Mouse (Mus musculus): ENCODE results near the gene Ptprj.
A peak's percentile ranks its signal among the peaks of the same experiment; 100 is the strongest.

Ptprj gene

DNA sequence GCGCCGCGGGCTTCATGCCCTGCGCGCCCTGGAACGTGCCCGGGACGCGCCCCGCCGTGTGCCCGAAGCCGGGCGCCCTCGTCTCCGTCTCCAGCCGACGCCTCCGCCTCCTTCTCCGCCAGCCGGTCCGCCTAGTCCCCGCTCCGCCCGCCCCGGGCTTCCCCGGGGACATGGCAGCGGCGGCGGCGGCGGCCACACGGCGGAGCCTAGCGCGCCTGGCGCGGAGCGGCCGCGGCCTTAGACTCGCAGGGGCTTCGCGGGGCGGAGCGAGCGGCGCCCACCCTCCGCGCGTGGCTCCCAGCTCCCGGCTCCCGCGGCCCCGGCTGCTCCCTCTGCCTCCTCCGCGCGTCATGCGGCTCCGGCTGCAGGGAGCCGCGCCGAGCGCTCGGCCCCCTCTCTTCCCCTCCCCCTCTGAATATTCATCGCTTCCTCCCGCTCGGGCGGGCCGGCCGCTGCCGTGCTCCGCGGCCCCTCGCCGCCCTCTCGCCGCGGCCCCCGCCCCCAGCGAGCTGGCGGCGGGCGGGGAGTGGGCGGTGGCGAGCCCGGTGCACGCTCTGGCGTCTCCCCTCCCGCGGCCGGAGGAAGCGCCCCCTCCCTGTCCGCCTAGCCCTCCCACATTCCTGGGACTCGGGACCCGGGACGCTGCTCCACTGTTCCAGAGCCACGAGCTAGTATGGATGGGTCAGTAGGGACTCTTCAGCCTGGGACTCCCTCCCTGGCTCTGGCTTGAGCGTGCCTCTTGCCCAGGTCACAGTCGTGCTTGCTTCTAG, at the start of gene Ptprj:
TSS of gene Ptprj (minus strand) at position 412 of the 770 bp plus-strand sequence.
- DNase-seq (ENCODE audit: inconsistent ontology term) = peak; percentile 93

DNA sequence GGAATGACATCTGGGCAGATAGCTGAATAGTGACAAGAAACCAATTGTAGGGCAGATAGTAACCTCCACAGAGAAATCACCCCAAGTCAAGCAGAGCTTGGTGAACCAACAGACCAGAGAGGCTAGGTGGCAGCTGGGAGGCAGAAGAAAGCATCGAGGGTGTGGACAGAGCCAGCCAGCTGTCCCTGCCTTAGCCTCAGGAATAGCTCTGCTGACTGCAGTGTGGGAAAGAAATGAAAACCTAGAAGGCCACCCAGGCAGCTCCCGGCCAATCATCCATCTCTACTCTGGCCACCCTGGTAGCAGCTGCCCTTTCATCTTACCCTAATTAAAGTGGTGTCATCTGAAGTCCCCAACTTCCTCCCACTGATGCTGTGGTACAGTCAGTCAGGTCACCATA, 49.1 kb upstream of the Ptprj start:
- no peak for DNase-seq (ENCODE audit: inconsistent ontology term)

DNA sequence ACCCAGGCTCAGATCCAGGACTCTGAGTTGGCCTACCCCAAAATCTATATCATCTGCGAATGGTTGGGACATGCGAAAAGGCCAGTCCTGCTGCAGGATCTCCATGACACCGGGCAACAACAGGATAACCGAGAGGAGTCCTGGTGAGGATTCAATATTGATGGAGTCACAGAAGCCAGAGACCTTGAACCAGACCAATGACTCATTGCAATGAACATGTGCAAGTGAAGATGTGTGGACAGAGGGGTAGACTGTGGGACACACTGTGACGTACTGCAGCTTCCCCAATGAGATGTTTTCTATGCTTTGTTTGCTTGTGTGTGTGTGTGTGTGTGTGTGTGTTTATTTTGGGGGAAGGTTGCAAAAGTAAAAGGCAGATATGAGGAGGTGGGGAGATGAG, 47.8 kb upstream of the Ptprj start:
- DNase-seq (ENCODE audit: inconsistent ontology term) = no peak

DNA sequence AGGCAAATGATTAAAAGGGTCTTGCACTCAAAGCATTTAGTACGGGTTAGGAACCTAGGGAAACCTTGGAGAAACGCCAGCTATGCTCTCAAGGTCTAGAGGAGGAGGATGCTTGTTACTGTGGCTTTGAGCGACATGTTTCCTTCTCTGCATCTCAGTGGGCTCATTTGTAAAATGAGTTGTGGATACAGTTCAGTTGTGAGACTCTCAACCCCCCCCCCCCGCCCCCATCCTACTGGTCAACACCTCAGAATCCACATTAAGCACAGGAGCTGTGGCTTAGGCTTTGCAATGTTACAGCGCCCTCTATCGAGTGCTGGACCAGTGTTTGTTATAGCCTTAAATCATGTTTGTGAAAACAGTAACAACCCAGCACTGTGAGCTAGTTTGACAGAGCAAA, 44.5 kb upstream of the Ptprj start:
- peak; percentile 67 for DNase-seq (ENCODE audit: inconsistent ontology term)

DNA sequence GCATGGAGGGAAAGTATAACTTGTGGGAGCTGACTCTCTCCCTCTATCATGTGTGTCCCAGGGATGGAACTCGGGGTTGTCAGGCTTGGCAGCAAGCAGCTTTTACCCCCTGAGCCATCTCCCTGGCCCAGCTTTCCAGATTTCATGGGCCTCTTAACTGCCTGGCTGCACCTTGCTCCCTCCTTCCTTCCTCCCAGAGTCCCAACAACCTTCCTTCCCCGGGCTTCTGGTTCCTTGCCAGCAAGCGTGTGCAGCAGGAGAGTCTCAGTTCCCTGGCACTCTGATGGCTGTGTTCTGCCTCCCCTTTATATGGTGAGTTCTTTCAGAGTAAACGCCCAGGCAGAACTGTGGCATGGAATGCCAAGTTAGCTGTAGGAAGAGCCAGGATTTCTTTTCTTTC, 43.9 kb upstream of the Ptprj start:
- peak; percentile 51 for DNase-seq (ENCODE audit: inconsistent ontology term)

DNA sequence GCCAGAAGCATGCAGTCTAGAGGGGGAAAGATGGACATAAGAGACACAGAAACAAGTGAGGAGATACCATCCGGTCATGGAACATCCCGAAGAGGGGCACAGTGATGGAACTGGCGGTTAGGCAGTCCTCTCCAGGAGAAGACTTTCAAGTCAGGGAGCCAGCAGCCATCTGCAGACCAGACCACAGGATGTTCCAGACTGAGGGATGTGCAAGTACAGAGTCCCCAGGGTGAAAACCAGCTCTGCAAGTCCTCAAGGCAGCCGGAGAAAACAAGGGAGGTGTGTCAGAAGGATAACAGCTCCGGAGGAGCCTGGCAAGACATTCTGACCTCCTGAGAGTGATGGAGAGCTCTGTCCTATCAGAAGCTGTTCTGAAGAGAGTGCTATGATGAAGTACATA, 40.4 kb upstream of the Ptprj start:
- no peak for DNase-seq (ENCODE audit: inconsistent ontology term)

DNA sequence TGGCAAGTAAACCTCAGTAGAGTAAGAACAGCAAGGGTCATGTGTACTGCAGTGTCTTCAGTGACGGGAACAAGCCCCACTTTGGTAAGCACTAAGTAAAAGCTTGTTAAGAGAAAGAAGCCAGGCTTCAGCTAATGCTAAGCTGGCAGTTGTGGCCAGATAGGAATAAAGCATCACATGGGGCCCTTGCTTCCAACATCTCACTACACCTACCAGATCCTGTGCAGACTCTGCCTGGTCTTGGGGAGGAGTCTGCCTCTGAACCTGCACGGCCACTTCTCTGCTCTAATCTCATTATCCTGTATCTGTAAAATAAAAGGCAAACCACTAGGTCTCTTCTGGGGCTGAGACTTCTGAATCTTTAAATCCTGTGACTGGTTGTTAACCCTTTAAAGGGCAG, 39.2 kb upstream of the Ptprj start:
- no peak for DNase-seq (ENCODE audit: inconsistent ontology term)

DNA sequence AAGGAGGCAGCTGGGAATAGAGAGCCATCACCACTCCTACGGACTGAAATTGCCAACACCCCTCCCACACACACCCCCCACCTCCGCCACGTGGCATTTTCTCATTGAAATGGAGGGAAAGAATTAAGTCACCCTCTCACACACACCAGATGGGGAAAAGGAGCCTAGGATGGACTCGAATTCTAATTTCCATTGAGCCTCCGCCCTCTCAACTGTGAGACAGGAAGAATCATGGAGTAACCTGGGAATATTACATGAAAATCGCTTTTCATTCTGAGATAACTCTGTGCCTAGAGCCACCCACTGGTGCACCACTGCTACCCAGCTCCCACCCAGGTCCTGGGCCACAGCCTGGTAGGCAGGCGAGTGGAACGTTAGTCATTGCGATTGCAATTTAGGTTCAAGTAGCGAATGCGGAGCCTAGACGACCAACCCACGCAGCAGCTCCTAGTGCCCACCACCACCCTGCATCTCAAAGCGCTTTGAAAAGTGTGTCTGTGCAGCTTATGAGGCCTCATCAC, 34.3 kb upstream of the Ptprj start:
- DNase-seq (ENCODE audit: inconsistent ontology term) = no peak

DNA sequence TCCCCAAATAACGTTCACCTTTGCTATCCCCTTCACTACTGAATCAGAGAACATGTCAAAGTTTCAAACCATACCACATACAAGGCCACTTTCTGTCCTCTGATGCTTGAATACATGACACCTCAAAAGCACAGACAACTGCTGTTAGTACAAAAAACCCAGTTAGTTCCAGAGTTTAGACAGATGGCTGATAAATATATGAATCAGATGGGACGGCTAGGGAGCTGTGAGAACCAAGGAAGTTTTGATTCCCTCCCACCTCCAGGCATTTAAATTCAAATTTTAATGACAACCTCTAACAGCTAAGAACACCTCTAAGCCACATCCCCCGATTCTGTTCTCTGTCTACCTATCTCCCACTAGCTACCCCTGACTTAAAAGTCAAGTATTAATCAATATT, 33.1 kb upstream of the Ptprj start:
- no peak for DNase-seq (ENCODE audit: inconsistent ontology term)

DNA sequence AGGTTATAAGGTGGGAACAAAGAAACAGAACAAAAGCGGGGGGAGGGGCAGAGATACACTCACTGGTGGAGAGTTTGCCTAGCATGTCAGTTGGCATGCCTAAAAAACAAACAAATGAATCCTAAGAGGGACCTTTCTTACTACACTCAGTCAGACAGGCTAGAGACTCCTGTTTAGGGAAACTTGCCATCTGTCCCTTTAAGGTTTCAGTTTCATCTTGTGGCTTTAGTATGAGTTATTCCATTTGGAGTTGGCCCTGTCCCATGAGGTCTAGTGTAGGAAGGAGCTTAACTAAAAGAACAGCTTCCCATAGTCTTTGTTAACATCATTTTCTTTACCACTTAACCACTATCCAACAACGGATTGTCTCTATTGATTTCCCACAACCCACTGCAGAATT, 32.6 kb upstream of the Ptprj start:
- peak; percentile 3 for DNase-seq (ENCODE audit: inconsistent ontology term)

DNA sequence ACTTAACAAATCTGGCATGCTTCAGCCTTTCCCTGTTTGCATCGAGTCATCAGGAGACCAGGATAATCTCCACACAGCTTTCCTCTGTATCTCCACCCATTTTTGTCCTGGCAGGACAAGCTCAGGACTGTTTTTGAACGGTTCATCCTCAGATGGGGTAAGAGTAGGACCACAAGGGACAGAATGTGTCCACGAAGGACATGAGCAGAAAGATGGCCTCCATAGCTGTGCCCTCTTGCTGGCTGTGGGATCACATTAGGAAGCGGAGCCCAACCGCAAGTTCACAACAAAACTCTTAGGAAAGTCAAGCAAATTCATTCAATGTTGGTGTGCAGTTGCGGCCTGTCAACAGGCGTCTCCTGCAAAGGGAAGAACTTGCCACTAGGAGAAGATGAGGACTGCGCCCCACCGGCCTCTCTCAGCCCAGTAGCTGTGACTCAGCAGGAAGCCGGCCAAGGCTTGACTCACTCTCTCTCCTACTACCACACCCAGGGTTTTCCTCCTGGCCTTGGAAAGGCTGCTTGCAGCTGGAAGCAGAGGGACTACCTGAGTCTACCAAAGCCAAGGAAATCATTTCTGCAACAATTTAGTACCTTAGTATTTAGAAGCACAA, 31.6 kb upstream of the Ptprj start:
- DNase-seq (ENCODE audit: inconsistent ontology term) = peak; percentile 79

DNA sequence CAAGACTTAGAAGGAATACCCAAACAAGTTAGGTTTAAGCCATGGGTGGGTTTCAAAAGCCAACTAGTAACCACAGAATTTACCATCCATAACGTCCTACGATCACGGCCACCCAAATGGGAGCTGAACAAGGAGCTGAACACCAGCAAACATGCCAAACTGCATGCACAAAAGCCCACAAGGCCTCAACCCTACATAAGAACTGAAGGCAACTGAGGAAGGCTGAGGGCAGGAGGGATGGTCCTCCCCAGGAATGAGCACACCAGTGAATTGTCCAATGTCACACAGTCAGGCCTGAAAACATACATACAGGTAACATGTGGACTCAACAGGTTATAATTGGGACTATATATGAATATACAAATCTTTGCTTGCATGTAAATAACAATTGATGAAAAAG, 20.6 kb upstream of the Ptprj start:
- no peak for DNase-seq (ENCODE audit: inconsistent ontology term)

DNA sequence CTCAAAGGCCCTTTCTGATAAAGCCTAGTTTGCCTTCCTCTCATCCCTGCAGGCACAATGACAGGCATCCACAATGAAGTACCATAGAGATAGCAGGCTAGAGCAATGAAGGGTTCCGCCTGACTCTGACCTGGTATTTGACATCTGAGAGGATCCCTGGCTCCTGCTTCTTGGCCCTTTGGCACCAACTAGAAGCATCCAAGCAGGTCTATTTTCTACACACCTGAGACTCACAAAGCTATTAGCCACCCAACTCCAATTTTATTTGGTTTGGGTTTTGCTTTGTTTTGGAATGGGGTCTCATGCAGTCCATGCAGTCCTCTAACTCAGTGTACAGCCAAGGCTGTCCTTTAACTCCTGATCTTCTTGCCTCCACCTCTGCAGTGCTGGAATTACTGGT, 7.7 kb upstream of the Ptprj start:
- no peak for DNase-seq (ENCODE audit: inconsistent ontology term)

DNA sequence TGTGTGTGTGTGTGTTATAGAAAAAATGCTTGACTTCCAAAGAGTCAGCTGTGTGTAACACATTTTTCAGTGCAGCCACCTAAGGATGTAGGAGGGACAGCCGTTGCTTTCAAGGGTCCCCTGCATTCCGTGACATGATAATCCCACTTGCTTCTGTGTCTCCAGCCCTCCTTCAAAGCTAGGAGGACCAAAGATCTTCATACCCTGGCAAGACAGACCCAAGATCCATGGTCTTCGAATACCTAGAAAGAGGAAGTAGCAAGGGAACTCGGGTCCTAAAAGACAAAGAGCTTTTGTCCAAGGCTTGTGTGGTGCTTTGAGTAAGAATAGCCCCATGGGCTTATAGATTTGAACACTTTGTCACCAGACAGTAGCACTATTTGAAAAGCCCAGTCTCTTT, 4.1 kb upstream of the Ptprj start:
- no peak for DNase-seq (ENCODE audit: inconsistent ontology term)

DNA sequence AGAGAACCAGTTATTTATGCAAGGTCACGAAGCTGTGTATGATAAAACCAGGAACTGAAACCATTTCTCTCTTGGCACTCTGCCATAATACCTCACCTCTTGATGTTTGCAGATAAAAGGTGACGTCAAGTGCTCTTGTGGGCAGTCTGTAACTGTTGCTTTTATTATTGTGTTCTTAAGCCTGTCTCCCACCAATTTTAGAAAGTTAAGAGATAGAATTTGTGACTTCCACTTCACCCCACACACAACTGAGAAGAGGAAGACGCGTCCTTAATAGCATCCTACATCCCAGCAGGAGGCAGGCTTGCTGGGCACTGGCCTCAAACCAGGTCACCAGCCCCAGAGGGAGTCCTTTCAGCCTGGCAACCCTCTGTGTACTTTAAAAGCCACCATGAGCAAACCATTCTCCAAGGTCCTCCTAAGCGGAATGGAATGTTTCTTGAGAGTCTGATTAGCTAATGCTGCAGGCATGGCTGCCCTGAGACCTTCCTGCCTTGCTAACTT, 3.2 kb upstream of the Ptprj start:
- DNase-seq (ENCODE audit: inconsistent ontology term) = peak; percentile 91

DNA sequence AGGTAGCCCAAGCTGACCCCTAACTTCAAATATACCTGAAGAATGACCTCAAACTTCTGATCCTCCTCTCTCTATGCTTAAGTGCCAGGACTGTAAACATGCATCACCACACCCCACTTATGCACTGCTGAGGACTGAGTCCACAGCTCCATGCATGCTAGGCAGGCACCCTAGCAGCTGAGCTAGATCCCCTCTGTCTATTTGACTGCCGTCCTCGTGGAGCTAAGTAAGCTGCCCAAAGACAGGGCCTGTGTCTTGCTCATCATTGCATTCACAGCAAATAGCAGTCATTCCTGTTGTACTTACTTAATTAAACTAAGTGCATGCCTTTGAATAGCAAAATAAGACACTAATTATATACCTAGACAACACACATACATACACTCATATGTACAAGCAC, 2.4 kb upstream of the Ptprj start:
- DNase-seq (ENCODE audit: inconsistent ontology term) = no peak

DNA sequence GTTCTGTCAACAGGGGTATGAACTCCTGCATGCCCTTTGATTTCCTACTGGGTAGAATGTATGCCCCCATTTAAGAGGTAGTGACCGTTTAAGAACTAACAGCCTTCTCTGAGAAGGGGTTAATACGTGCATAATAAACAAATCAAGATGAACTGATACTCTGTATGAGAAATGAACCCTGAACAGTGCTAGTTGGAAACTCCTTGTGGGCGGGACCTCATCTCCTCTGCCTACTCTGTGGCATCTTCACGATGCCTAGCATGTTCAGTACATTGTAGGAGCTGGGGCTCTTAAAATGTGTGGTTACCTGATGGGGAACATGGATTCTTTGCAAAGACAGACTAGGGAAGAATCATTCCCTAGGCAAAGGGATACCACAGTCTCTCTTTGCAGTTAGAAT, 1.9 kb upstream of the Ptprj start:
- DNase-seq (ENCODE audit: inconsistent ontology term) = no peak

DNA sequence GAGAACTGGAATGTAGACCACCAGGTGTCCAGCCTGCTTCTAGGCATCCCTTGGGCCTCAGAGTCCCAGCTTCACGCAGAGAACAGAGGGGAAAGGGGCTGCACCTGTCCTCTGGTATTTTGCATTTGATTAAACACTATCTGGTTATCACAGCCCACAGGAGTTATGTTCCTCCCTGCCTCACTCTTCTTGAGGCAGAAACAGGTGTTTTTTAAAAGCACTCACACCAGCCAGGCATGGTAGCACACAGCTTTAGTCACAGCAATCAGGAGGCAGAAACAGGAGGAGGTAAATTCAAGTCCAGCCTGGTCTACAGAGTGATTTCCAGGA, 1.3 kb upstream of the Ptprj start:
- no peak for DNase-seq (ENCODE audit: inconsistent ontology term)

DNA sequence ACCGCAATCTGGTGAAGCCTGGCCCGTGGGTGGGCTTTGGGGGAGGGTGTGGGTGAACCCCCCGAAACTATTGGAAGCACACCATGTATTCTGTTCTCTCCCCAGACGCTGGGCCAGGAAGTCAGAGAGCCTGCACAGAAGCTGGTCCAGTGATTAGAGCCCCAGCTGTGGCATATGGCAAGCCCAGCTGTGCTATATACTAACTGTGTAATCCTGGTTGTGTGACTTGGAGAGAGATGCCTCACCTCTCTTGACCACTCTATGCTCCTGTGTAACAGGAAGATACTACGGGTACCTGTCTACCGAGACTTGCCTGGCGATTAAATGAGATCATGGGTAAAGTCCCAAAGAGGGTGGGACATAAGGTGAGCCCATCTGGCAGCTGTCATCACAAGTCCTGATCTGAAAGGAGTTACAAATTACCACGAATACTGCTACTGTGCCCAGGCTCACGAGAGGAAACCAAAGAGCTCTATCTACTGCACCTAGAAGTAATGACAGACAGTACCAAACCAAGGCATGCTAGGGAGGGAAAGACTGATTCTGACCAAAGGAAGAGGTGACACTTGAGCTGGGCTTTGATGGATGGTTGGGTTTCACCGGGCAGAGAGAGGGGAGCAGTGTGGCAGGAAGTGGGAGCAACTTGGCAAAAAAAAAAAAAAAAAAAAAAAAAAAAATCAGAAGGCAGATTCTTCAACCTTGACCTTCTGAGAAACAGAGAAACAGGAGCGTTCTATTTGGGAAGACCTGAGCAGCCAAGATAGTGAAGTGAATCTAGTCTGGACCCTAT, 754 bp upstream of the Ptprj start:
- DNase-seq (ENCODE audit: inconsistent ontology term) = no peak

DNA sequence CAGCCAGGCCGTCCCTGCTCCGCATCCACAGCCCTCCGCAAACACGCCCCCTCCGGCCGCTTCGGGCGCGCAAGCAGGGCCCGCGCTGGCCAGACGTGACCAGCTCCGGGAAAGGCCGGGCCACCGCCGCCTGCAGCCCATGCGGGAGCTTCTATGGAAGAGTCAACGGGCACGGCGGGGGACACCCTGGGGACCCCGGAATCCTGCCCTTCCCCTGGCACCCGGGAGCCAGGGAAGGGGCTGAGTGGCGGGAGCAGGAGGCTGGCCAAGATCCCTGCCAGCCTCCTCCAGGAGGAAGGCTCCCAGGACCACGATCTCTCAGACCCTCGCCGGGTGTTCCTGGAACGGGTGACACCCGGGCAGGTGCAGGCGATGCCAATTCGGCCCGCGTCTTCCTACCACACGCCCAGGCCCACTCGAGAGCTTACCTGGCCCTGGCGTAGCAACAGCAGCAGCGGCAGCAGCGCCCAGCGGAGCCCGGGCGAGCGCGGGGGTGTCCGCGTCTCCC, 665 bp downstream of the Ptprj start:
- peak; percentile 85 for DNase-seq (ENCODE audit: inconsistent ontology term)

DNA sequence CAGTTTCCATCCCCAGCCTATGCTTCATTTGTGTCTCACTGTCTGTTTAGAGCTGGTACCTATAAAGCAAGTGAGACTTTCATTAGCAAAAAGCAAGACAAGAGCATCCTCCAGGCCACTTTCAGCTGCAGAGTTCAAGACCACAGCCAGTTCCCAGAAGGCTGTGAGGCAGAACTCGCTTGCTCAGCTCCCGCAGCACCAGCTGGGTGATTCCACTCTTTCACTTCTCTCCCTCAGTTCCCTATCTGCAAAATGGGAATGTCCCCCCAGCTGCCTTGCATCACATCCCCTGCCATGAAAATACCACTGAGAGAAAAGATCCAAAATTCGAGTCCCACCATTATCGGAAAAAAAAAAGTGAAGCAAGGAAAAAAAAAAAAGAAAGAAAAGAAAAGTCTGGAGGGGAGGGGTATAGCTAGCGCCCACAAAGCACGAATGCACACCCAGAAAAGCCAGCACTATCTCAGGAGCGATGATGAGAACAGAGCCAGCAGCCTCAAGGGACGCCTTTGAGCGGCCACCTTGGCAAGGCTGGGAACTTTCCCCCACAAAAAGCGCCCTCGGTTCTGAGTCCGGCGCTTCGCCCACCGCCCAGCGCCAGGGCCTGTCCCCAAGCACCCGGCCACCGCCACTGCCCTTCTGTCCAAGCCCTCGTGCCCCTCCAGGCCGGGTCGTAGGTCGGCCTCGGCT, 1.3 kb downstream of the Ptprj start:
- no peak for DNase-seq (ENCODE audit: inconsistent ontology term)

Measured in Muller cell, postnatal 12 days (primary cell).